Mouse (Mus musculus) kidney, postnatal 14 days (tissue): ENCODE data around the gene Lpp.
A peak's percentile ranks its signal among the peaks of the same experiment; 100 is the strongest.

Source experiments
- DNase-seq: peaks from one replicate; pipeline ENCODE4 v3.0.0; 2022; ENCODE audit warnings: mixed read lengths

Lpp gene

GRCm38 (mm10) chr16:24641003-24641797, 247.9 kb downstream of the Lpp start:
- no peak for DNase-seq

- no peak for DNase-seq
Observed at GRCm38 (mm10) chr16:24643024-24643635, 249.8 kb downstream of the Lpp start.

- DNase-seq, result no peak
Observed at GRCm38 (mm10) chr16:24644154-24644553, 250.8 kb downstream of the Lpp start.

- DNase-seq, result no peak
Observed at GRCm38 (mm10) chr16:24644760-24645406, 251.6 kb downstream of the Lpp start.

GRCm38 (mm10) chr16:24645906-24646603, 252.7 kb downstream of the Lpp start:
- no peak for DNase-seq

- no peak for DNase-seq
Observed at GRCm38 (mm10) chr16:24651655-24652654, 258.6 kb downstream of the Lpp start.

- no peak for DNase-seq
Observed at GRCm38 (mm10) chr16:24653041-24653440, 259.7 kb downstream of the Lpp start.

GRCm38 (mm10) chr16:24655116-24655515, 261.8 kb downstream of the Lpp start:
- DNase-seq, result no peak

- no peak for DNase-seq
Observed at GRCm38 (mm10) chr16:24656026-24656425, 262.7 kb downstream of the Lpp start.

GRCm38 (mm10) chr16:24656752-24657151, 263.4 kb downstream of the Lpp start:
- DNase-seq, result no peak

GRCm38 (mm10) chr16:24659049-24659448, 265.7 kb downstream of the Lpp start:
- DNase-seq, result no peak

- no peak for DNase-seq
Observed at GRCm38 (mm10) chr16:24664131-24664530, 270.8 kb downstream of the Lpp start.

- no peak for DNase-seq
Observed at GRCm38 (mm10) chr16:24669718-24670460, 276.6 kb downstream of the Lpp start.

- no peak for DNase-seq
Observed at GRCm38 (mm10) chr16:24678942-24679341, 285.6 kb downstream of the Lpp start.

- DNase-seq, result no peak
Observed at GRCm38 (mm10) chr16:24695062-24695461, 301.8 kb downstream of the Lpp start.

GRCm38 (mm10) chr16:24704215-24704614, 310.9 kb downstream of the Lpp start:
- DNase-seq, result no peak

GRCm38 (mm10) chr16:24723641-24724040, 330.3 kb downstream of the Lpp start:
- DNase-seq, result no peak

- no peak for DNase-seq
Observed at GRCm38 (mm10) chr16:24732751-24733150, 339.4 kb downstream of the Lpp start.

GRCm38 (mm10) chr16:24733321-24733720, 340.0 kb downstream of the Lpp start:
- peak; percentile 15 for DNase-seq

GRCm38 (mm10) chr16:24735754-24736153, 342.4 kb downstream of the Lpp start:
- no peak for DNase-seq

GRCm38 (mm10) chr16:24737362-24738057, 344.2 kb downstream of the Lpp start:
- no peak for DNase-seq
